Mouse (Mus musculus) cortical plate, adult 2 months (tissue): ENCODE data around the gene Rps6ka1.

Source experiments
- CTCF ChIP-seq: fragments of 200-500 bp; IDR thresholded peaks from 2 replicates; pipeline ENCODE4 v1.5.1; 2011; ENCODE audit warnings: mild to moderate bottlenecking, control low read depth, low read length; ENCODE audit not compliant: insufficient read depth; ENCODE audit errors: extremely low read depth
- POLR2A ChIP-seq: fragments of 200-500 bp; IDR thresholded peaks from 2 replicates; pipeline ENCODE4 v1.6.1; 2011; ENCODE audit warnings: mild to moderate bottlenecking, low read length, control low read depth; ENCODE audit not compliant: insufficient read depth; ENCODE audit errors: extremely low read depth

GRCm38 (mm10) chr4:133887249-133887648, 348 bp downstream of the Rps6ka1 start:
- TF ChIP-seq CTCF: no peak
- no peak for TF ChIP-seq POLR2A
